Mouse (Mus musculus): ENCODE measurements at regions not wholly inside any gene's neighbourhood (a gene's known extent, or its start where the extent isn't known, plus 50 kb on each side); places are given as distances from the start of the nearest gene placed in this dataset.

DNA sequence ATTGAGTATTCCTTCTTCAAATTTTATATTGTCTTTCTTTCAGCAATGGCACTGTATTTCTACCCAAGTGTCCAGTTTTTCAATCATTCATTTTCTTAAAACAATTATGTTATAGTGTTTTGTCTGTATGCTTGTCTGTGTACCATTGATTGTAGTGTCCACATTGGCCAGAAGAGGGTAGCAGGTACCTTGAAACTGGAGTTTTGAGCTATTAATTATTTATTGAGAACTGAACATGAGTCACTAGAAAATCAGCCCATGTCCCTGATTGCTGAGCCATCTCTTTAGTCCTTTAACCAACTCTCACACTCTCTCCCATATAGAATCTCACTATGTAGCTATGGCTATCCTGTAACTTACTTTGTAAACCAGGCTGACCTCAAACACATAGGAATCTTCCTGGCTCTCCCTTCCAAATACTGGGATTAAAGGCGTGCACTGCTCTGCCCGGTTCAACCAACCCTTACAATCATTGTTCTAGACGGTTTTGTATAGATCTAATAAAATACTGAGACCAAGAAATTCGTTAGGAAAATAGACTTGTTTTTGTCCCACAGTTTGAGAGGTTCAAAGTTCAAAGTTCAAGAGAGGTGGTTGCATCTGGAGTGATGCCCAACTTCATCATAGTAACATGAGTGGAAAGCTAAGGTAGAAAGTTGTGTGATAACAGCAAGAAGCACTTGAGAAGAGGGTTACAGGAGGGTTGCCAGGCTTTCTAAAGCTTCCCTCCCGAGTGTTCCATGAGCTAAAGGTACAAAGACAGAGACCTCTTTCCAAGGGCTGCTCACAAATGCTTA lies 85.6 kb upstream of the Pot1a start:
- H3K9me3 ChIP-seq (ENCODE audit: control insufficient read depth, low read length), result no peaks in the 10 kb centered on the region
- no peaks in the 10 kb centered on the region for H3K27me3 ChIP-seq (ENCODE audit: control insufficient read depth, insufficient read depth, low read length)
- no peaks in the 10 kb centered on the region for H3K36me3 ChIP-seq (replicated peaks; ENCODE audit: control insufficient read depth, insufficient read depth)
- ATAC-seq (ENCODE audit: low FRiP score) (no peak), DNase-seq (ENCODE audit: low spot score) (peak; percentile 53)
- no peak overlapping the region for H3K27ac ChIP-seq
- no peak overlapping the region for H3K4me2 ChIP-seq (replicated peaks)
- H3K9ac ChIP-seq, result no peak overlapping the region
- 73% methylated on average over 5 of the region's 5 CpGs for WGBS
- H3K4me3 ChIP-seq (replicated peaks; ENCODE audit: low read length), result no peak overlapping the region
- H3K4me1 ChIP-seq (replicated peaks; ENCODE audit: control insufficient read depth, insufficient read depth, low read length), result no peaks in the 10 kb centered on the region

DNA sequence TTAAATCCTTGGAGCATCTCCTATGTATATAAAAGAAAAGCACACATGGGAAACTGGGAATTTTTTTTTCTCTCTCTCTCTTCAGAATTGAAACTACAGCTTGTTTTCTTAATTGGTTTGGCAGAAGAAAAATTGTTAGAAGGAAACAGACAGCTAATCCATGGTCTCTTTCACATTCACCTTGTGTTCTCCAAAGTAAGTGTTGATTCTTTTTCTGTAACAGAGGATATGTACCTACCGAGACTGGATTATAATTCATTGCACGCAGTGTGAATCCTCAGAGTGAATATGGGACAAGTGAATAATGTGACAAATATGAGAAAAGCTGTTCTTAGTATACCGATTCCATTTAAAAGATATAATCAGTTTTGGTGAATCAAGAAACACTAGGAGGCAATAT lies 58.9 kb upstream of the Pot1a start:
- ATAC-seq (ENCODE audit: low FRiP score) (no peak), DNase-seq (ENCODE audit: low spot score) (no peak)
- Histone ChIP-seq H3K4me2 (replicated peaks) (no peak overlapping the region), H3K27me3 (ENCODE audit: control insufficient read depth, insufficient read depth, low read length) (no peaks in the 10 kb centered on the region), H3K4me3 (replicated peaks; ENCODE audit: low read length) (no peak overlapping the region), H3K4me1 (replicated peaks; ENCODE audit: control insufficient read depth, insufficient read depth, low read length) (no peaks in the 10 kb centered on the region), H3K36me3 (replicated peaks; ENCODE audit: control insufficient read depth, insufficient read depth) (no peaks in the 10 kb centered on the region), H3K9me3 (ENCODE audit: control insufficient read depth, low read length) (no peaks in the 10 kb centered on the region), H3K27ac (no peak overlapping the region), H3K9ac (no peak overlapping the region)
- WGBS, result 84% methylated on average over 3 of the region's 3 CpGs
